ENCODE assay signal across 10 mouse cellular contexts in the genomic region with DNA sequence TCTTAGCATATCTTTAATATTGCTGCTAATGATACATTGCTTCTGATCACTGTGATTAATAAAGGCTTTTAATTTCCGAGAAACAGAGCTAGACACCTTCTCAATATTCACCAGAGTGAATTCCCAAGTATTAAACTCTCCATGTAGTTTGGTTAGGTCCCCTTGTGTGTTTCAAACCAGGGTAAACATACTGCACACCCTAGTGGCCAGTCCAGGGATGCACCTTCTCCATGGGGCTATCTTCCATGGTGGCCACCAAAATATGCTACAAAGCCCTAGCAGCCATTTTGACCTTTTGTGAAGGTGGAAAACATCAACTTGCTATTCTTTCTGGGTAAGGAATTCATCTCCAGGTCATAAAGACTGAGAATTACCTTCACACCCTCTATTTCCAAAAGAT. TPM values are rescaled to one million over a fixed set of nuclear protein-coding genes. Genes with fewer than 3 reads are reported as not detected.
A peak's percentile ranks its signal among the peaks of the same experiment; 100 is the strongest.
DNase-seq lines count a peak whose midpoint lies in the region; ATAC-seq lines count a peak whose summit lies in the region.
"Had no signal": no experiment of that assay in that cellular context is flagged by ENCODE, and none has a peak within 500 bp of the region (broad histone marks: within the 10 kb centered on the region; RNA-seq: fewer than 3 reads in every experiment).

No protein-coding gene starts in this region.

- ATAC-seq in common myeloid progenitor, adult 5-6 weeks (replicated peaks; ENCODE audit: low read depth, poor library complexity, severe bottlenecking) = peak; percentile 93
- no peak for ATAC-seq in forebrain, embryonic 15.5 days (replicated peaks)

- H3K36me3 ChIP-seq in forebrain, embryonic 15.5 days = no peaks in the 10 kb centered on the region

- H3K4me1 ChIP-seq in forebrain, embryonic 15.5 days = peaks cover 18% of the 10 kb centered on the region

- DNase-seq in left cerebral cortex, postnatal 4 days = peak; percentile 30
- no peak for DNase-seq in left cerebral cortex, postnatal 25 days (ENCODE audit: low spot score in 2 of 2)
- DNase-seq in MN1 (ENCODE audit: low spot score) = peak; percentile 24
- DNase-seq in kidney, adult 9 months = peak; percentile 62
- peak; percentile 47 for DNase-seq in retina, embryonic 14.5 days (ENCODE audit: low spot score)
- DNase-seq in right cerebral cortex, postnatal 10 days (ENCODE audit: low spot score in 2 of 2) = no peak

- no peak overlapping the region for H3K9ac ChIP-seq in forebrain, embryonic 15.5 days (replicated peaks)

- WGBS in forebrain, embryonic 15.5 days = 66% methylated on average over 1 of the region's 1 CpGs

- no peak overlapping the region for H3K27ac ChIP-seq in forebrain, embryonic 15.5 days (replicated peaks)

- no peak overlapping the region for H3K4me2 ChIP-seq in forebrain, embryonic 15.5 days (replicated peaks)

- H3K4me3 ChIP-seq in forebrain, embryonic 15.5 days = no peak overlapping the region

- H3K9me3 ChIP-seq in forebrain, embryonic 15.5 days = no peaks in the 10 kb centered on the region

- intact Hi-C loops in left cerebral cortex, postnatal 4 days (cut with DNase I) = loop anchor here (10.0 kb wide), 1 partner anchor 1693 kb away; no protein-coding TSS in a partner anchor
- intact Hi-C loops in left cerebral cortex, postnatal 25 days (cut with DNase I) = loop anchor here (5.0 kb wide), 2 partner anchors 79 to 94 kb away; no protein-coding TSS in a partner anchor

- H3K27me3 ChIP-seq in forebrain, embryonic 15.5 days = peaks cover under 1% of the 10 kb centered on the region; the same call in 1 of the 2 replicates

RNA-seq across cellular contexts. Expression of a gene that starts 7.7 kb away (rescaled TPM):
- total RNA-seq in left cerebral cortex, postnatal 4 days (2021) = under 1 TPM; 0.20 to 0.28 TPM
- total RNA-seq in left cerebral cortex, postnatal 25 days (2021) = not detected
- total RNA-seq in common myeloid progenitor, adult 5-6 weeks (2017) = not detected in 2 replicates
- 0.09 TPM in 1 of 2 replicates, not detected in the other for polyA plus RNA-seq in forebrain, embryonic 15.5 days (2015; fragmentation: Nextera tagmentation; extraction: Ambion mirVana)

RNA-seq across cellular contexts. Expression of a gene that starts 7.8 kb away (rescaled TPM):
- total RNA-seq in left cerebral cortex, postnatal 4 days (2021) = 10 to 100 TPM; 62.9 to 66.2 TPM
- 10 to 100 TPM; 39.5 to 40.6 TPM for total RNA-seq in left cerebral cortex, postnatal 25 days (2021)
- 50.5 and 56.9 TPM in 2 replicates for total RNA-seq in common myeloid progenitor, adult 5-6 weeks (2017)
- 55.8 and 56.4 TPM in 2 replicates for polyA plus RNA-seq in forebrain, embryonic 15.5 days (2015; fragmentation: Nextera tagmentation; extraction: Ambion mirVana)

RNA-seq across cellular contexts. Expression of a gene that starts 34.1 kb away (rescaled TPM):
- total RNA-seq in left cerebral cortex, postnatal 4 days (2021) = 1 to 10 TPM; 1.0 to 1.2 TPM
- total RNA-seq in left cerebral cortex, postnatal 25 days (2021) = under 1 TPM; 0.27 to 0.71 TPM
- 0.55 TPM in 1 of 2 replicates, not detected in the other for total RNA-seq in common myeloid progenitor, adult 5-6 weeks (2017)
- not detected in 2 replicates for polyA plus RNA-seq in forebrain, embryonic 15.5 days (2015; fragmentation: Nextera tagmentation; extraction: Ambion mirVana)
- polyA plus RNA-seq: lung, embryonic 16.5 days; stomach, embryonic 16.5 days had no signal

Comparison
In these comparisons a context has a peak if more than half of its experiments do, and no peak if none do; other contexts are left out.
1. DNase-seq: peak in left cerebral cortex, postnatal 4 days (single experiment), MN1 (single experiment), kidney, adult 9 months (single experiment) and retina, embryonic 14.5 days (single experiment); none in left cerebral cortex, postnatal 25 days (0 of 2) and right cerebral cortex, postnatal 10 days (0 of 2).